Mouse (Mus musculus): ENCODE measurements around the gene Rest.

Rest gene

DNA sequence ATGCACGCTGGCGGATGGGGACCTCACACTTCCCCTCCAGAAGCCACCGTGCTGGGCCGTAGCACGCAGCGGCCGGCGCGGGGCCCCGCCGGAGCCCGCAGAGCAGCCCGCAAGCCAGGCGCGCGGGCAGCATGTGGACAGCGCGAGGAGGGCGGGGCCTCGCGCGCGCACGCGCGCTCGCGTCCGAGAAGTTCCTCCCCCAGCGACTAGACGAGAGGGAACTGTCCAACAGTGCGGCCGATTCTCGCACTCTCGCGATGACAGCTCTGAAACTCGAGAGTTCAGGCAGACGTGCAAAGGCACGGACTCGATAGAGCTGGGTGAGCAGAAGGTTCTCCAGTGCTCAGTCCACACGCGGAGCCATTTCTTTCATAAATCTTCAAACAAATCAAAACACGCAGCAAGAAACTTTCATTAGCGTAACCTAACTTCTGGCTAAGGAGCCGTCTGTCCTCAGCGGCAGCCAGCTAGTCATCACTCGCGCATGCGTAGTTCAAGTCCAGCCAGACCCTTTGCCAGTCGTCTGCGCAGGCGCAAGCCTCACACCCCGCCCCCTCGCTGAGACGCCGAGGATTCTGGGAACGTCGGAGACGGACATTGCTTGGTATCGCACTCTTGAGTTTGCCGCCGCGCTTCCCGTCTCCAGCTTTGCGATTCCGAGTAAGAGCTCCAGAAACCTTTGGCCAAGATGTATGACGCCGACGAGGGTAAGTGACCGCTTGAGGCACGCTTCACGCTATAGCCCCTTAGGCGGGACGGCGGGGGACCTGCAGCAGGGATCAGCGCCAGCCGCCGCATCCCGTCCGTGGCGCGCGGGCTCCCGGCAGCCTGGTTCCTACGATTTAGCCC is 44.9 kb downstream of the Rest start, which contains the start of the genes Noa1 and Polr2b:
Gene Noa1 (minus strand): TSS at position 161 of the 849 bp plus-strand sequence.
Gene Polr2b (plus strand): TSS at position 224 of the 849 bp plus-strand sequence.
- DNase-seq = peak; percentile 99 to 100

DNA sequence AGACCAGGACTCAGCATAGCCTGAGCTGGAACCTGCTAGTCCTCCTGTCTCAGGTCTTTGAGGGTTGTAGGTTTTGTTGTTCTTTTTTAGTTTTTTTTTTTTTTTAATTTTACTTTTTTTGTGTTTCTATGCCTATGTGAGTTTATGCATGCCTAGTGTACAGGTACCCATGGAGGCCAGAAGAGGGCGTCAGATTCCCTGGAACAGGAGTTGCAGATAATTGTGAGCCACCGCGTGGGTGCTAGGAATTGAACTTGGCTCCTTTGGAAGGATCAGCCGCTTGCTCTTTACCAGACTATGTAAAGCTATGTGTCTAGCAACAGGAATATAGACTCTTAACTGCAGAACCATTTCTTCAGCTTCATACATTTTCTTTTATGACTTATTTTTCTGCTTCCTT is 48.9 kb downstream of the Rest start:
- no peak for DNase-seq

DNA sequence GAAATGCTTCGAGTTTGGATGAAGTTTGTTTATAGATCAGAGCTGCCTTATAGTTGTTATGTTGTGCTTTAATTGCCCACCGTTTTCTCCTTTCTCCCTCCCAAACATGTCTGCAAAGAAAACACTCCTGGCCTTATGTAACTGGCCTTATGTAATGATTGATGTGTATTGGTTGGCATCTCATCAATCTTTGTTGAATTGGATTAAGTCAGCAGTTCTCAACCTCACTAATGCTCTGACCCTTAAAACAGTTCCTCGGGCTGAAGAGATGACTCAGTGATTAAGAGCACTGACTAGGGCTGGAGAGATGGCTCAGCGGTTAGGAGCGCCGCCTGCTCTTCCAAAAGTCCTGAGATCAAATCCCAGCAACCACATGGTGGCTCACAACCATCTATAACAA is 49.7 kb downstream of the Rest start:
- no peak for DNase-seq

DNA sequence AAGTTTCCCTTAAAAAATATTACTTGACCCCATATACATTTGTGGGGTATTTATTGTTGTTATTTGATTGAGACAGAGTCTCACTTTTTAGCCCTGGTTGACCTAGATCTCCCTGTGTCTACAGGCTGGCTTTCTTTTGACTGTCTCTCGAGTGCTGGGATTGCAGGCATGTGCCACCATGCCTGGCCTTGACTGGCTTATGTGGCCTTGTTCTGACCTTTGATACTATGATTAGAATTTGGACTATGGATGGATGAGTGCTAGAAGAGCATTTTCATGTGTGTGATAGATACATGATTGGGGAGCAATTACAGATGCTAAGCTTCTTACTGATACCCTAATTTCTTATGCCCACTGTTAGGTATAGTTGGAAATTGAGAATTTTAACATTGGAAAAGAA is 59.6 kb downstream of the Rest start:
- DNase-seq = no peak

DNA sequence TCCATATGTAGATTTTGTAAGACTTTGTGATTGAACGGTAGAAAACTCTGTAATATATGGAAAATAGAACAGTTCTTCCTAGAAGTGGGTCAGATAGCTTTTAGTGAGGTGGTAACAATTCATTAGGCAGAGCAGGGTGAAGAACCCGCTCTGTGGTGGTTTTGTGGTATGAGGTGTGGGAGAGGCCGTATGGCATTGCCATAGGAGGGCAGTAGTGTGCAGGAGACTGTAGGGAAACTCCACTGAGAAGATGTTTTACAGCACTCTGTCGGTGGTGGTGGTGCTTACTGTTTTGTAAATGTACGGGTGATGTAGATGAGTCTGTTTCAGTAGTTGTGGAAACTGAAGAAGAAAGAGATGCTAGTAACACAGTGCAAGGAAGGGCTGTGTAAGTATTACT is 64.9 kb downstream of the Rest start:
- DNase-seq = no peak

All from cerebellum, postnatal 36 days (tissue).